Mouse (Mus musculus) C2C12 (cell line): ENCODE measurements around the gene Fnbp1l.

Experiments
- CTCF ChIP-seq: IDR thresholded peaks from one replicate; pipeline ENCODE4 v1.5.1; 2011; ENCODE audit not compliant: control insufficient read depth, insufficient read depth, insufficient read length
- MAX ChIP-seq: IDR thresholded peaks from one replicate; pipeline ENCODE4 v1.6.1; 2011; ENCODE audit warnings: mild to moderate bottlenecking, control low read depth

GRCm38 (mm10) chr3:122637280-122637679 is 17.8 kb upstream of the Fnbp1l start:
- no peak for TF ChIP-seq MAX
- TF ChIP-seq CTCF: no peak
